ENCODE assay signal across 7 mouse cellular contexts in the genomic region with DNA sequence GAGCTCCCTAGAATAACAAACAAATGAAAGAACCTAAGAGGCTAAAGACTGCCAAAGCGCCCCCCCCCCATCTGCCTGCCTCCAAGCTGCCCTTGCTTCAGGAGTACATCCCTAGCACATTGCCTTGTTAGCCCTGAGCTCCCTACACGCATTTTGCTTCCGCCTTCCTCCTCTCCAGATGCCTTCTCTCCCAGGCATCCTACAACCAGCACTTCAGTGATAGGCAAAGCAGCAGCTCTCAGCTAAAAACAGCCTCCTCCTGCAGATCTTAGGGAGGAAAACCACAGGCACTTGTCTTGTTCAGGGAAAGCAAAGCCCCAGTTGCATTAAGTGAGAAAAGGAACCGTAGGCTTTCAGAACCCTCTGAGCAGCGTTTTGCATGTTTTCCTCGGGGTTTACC. TPM values are rescaled to one million over a fixed set of nuclear protein-coding genes. Genes with fewer than 3 reads are reported as not detected.
DNase-seq lines count a peak whose midpoint lies in the region; ATAC-seq and TF ChIP-seq lines count a peak whose summit lies in the region.

No protein-coding gene starts in this region.

- H3K36me3 ChIP-seq in forebrain, postnatal 0 days (ENCODE audit: insufficient read depth): no peaks in the 10 kb centered on the region
- H3K36me3 ChIP-seq in limb, embryonic 15.5 days: no peaks in the 10 kb centered on the region
- no peaks in the 10 kb centered on the region for H3K36me3 ChIP-seq in stomach, embryonic 14.5 days (ENCODE audit: control insufficient read depth, insufficient read depth, low read length)

- DNase-seq in ovary, adult 18-20 months (ENCODE audit: low spot score): peak; percentile 17
- DNase-seq in ovary, postnatal 14 days (ENCODE audit: low spot score): no peak
- DNase-seq in forebrain, postnatal 0 days: peak; percentile 80
- DNase-seq in kidney, postnatal 10 days: peak; percentile 32

- peak overlapping the region; percentile 32; the same call in 1 of the 2 replicates for H3K4me2 ChIP-seq in forebrain, postnatal 0 days (ENCODE audit: low read depth)
- peak overlapping the region; percentile 49 for H3K4me2 ChIP-seq in limb, embryonic 15.5 days
- peak overlapping the region; percentile 51; the same call in 1 of the 2 replicates for H3K4me2 ChIP-seq in stomach, embryonic 14.5 days (replicated peaks; ENCODE audit: low read depth, low read length)

- peak overlapping the region; percentile 2; the same call in 1 of the 2 replicates for H3K9ac ChIP-seq in forebrain, postnatal 0 days
- no peak overlapping the region for H3K9ac ChIP-seq in limb, embryonic 15.5 days
- H3K9ac ChIP-seq in stomach, embryonic 14.5 days (replicated peaks; ENCODE audit: low read depth, low read length): no peak overlapping the region

- H3K4me3 ChIP-seq in forebrain, postnatal 0 days (ENCODE audit: low read depth, low read length): no peak overlapping the region
- H3K4me3 ChIP-seq in limb, embryonic 15.5 days: no peak overlapping the region
- H3K4me3 ChIP-seq in stomach, embryonic 14.5 days (ENCODE audit: low read depth, low read length): no peak overlapping the region

- H3K9me3 ChIP-seq in forebrain, postnatal 0 days (ENCODE audit: low read length): no peaks in the 10 kb centered on the region
- no peaks in the 10 kb centered on the region for H3K9me3 ChIP-seq in limb, embryonic 15.5 days
- H3K9me3 ChIP-seq in stomach, embryonic 14.5 days (ENCODE audit: control insufficient read depth, low read depth, low read length): no peaks in the 10 kb centered on the region

- WGBS in forebrain, postnatal 0 days: 24% methylated on average over 6 of the region's 6 CpGs
- WGBS in limb, embryonic 15.5 days: 11% methylated on average over 6 of the region's 6 CpGs
- WGBS in stomach, embryonic 14.5 days: 28% methylated on average over 6 of the region's 6 CpGs

- H3K27me3 ChIP-seq in forebrain, postnatal 0 days (ENCODE audit: insufficient read depth, low read length): no peaks in the 10 kb centered on the region
- H3K27me3 ChIP-seq in limb, embryonic 15.5 days: no peaks in the 10 kb centered on the region
- no peaks in the 10 kb centered on the region for H3K27me3 ChIP-seq in stomach, embryonic 14.5 days (ENCODE audit: control insufficient read depth, insufficient read depth, low read length)

- ATAC-seq in forebrain, postnatal 0 days: peak; percentile 83
- peak; percentile 19; the same call in 1 of the 2 replicates for ATAC-seq in limb, embryonic 15.5 days (ENCODE audit: insufficient number of reproducible peaks, low FRiP score, low TSS enrichment, low read depth)
- peak; percentile 30; the same call in 1 of the 2 replicates for ATAC-seq in stomach, embryonic 14.5 days (ENCODE audit: insufficient number of reproducible peaks, insufficient read depth, low FRiP score, low read depth)
- no peak for ATAC-seq in erythroid progenitor cell, adult 5-6 weeks (replicated peaks; ENCODE audit: low FRiP score, poor library complexity, severe bottlenecking)

- no peak for TF ChIP-seq CTCF in forebrain, postnatal 0 days (IDR thresholded peaks at IDR 0.05; ENCODE audit: low read depth)

- H3K4me1 ChIP-seq in forebrain, postnatal 0 days (ENCODE audit: insufficient read depth): 0 out of 2 replicates have a peak, but pooled peaks cover 3% of the 10 kb centered on the region
- peaks cover 10% of the 10 kb centered on the region for H3K4me1 ChIP-seq in limb, embryonic 15.5 days
- peaks cover 7% of the 10 kb centered on the region for H3K4me1 ChIP-seq in stomach, embryonic 14.5 days (ENCODE audit: control insufficient read depth, insufficient read depth, low read length)

- H3K27ac ChIP-seq in forebrain, postnatal 0 days (ENCODE audit: low read depth, low read length): peak overlapping the region; percentile 69
- no peak overlapping the region for H3K27ac ChIP-seq in limb, embryonic 15.5 days
- no peak overlapping the region; the same call in 1 of the 2 replicates for H3K27ac ChIP-seq in stomach, embryonic 14.5 days (ENCODE audit: low read length)

RNA-seq across cellular contexts. Expression of a gene that starts 45.4 kb away (rescaled TPM):
- total RNA-seq in forebrain, postnatal 0 days (2014; rRNA removed): 8.2 and 11.2 TPM in 2 replicates
- 6.4 and 7.1 TPM in 2 replicates for polyA plus RNA-seq in forebrain, postnatal 0 days (2015; fragmentation: Nextera tagmentation; extraction: Ambion mirVana)
- 48.9 and 71.3 TPM in 2 replicates for polyA plus RNA-seq in limb, embryonic 15.5 days (2015; fragmentation: Nextera tagmentation; extraction: Ambion mirVana)
- 88.5 and 94.3 TPM in 2 replicates for polyA plus RNA-seq in stomach, embryonic 14.5 days (2014; fragmentation: Nextera tagmentation; extraction: Ambion mirVana)
- 0.36 and 0.84 TPM in 2 replicates for total RNA-seq in erythroid progenitor cell, adult 5-6 weeks (2015; ENCODE audit: low replicate concordance)
- 0.61 and 1.2 TPM in 2 replicates for total RNA-seq in erythroid progenitor cell, adult 5-6 weeks (2017; ENCODE audit: low replicate concordance)
